Mouse (Mus musculus): ENCODE results near the gene Nipal4. TPM values are rescaled to one million over a fixed set of nuclear protein-coding genes. Genes with fewer than 3 reads are reported as not detected.

Nipal4 gene
- polyA plus RNA-seq, 2 experiments from 2014 or later: 0.27 TPM; not detected in 1

DNA sequence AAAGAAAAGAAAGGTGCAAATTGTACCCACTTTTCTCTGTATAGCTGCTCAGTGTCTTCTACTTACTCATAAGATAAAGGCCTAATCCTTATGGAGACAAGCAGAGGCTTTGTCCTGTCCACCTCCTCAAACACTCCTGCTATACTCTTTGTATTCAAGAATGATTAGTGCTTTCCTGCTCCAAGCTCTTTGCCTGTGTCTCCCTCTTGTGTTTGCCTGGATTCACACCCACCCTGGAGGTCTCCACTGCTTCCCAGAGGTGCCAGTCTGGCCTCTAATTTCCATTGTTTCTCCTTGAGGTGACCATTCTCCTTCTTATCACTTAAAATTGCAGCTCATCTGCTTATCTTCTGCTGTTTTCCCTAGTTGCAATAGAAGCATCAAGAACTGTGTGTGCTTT lies 8.8 kb downstream of the Nipal4 start:
- no peak for ATAC-seq

DNA sequence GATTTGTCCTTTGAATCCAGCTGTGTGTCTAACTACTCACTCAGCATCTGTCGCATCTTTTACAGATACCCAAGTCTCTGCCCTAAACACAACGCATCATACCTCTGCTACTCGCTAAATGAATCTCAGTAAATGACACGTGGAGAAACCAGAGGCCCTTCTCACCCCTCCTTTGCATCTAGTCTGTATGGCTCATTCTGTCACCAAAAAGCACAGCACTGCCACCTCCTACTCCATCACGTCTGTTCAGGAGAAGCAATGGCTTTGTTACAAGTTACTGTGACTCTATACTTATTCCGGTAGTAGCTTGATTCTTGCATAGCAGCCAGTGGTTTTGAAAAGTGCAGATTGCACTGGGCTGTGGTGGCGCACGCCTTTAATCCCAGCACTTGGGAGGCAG lies 9.4 kb downstream of the Nipal4 start:
- ATAC-seq: no peak

DNA sequence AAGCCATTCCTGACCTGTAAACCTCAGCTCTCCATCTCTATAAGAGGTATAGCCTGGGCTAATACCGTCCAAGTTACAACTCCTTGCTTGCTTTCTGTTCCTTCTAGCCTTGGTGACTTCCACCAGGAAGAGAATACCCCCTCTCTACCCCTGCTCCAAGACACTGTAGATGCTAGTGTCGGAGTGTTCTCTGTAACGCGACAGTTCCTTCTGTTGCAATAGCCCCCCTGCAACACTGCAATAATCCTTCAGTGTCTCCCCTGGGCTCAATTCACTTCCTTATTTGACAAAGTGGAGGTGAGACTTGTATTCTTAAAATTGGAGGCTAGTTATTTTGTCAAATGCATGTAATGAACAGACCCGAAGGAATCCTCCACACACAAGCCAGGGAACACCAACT lies 19.7 kb downstream of the Nipal4 start:
- ATAC-seq: no peak

DNA sequence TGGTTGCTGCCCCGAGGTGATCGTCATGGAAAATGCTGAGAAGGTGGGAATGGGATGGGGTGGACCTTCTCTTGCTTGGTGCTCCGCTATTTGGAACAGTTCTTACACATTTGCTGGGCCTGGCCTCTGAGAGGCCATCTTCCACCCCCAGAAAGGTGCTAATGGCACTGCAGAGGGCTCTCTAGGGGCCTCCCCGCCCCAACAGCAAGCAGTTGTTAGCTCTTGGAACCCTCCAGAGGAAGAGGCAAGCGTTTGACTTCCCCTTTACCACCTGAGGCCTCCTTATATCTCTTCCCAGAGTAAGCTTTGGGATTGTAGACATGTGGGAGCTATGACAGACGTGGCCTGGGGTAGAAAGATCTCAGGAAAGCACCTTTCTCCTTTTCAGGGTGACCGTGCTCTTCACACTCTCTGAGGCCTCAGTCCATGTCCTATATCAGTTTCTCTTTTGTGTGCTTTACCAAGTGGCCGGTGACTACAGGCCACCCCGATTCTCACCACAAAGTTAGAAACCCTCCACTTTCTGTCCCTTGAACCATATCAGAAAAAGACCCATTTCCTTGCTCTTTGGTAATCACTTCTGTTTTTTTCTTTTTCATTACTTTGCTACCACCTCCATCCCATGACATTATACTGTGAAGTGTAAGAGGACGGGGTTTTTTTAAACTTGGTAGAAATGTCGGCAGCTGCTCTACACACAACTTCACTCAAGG lies 21.0 kb downstream of the Nipal4 start:
- ATAC-seq: no peak

DNA sequence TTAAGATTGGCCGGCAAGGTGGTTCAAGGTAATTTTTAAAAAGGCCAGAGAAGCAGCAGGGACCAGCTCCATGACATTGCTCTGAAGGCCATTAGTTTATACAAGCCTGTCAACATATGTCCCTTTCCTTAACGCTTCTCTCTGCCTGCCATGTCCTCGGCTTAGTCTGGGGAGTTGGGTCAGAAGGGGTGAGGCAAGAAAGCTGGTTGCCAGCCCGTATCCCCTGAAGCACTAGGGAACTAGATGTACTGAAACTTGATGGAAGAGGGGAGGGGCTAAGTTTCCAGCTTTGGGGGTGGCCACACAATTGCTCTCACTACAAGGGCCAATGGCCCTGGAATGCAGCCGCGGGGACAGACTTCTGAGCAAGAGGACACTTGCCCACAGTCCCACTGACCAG lies 23.0 kb downstream of the Nipal4 start:
- no peak for ATAC-seq

DNA sequence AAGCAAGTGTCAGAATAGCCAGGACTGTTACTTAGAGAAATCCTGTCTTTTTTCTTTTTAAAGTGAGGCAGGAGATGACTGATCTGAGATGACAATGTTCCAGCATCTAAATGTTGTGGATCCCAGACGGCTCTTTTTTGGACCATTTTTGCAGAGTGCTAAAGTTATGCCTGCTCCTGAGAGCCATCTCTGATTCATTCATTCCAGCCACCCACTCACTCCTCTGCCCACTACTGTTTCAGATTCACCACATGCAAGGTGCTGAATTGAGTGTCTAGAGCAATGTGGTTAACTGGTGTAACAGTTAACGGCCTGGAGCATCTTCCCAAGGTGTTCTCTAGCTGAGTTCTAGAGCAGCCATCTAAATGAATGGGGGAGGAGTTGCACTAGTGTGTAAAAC lies 31.4 kb downstream of the Nipal4 start:
- peak; percentile 73 for ATAC-seq

DNA sequence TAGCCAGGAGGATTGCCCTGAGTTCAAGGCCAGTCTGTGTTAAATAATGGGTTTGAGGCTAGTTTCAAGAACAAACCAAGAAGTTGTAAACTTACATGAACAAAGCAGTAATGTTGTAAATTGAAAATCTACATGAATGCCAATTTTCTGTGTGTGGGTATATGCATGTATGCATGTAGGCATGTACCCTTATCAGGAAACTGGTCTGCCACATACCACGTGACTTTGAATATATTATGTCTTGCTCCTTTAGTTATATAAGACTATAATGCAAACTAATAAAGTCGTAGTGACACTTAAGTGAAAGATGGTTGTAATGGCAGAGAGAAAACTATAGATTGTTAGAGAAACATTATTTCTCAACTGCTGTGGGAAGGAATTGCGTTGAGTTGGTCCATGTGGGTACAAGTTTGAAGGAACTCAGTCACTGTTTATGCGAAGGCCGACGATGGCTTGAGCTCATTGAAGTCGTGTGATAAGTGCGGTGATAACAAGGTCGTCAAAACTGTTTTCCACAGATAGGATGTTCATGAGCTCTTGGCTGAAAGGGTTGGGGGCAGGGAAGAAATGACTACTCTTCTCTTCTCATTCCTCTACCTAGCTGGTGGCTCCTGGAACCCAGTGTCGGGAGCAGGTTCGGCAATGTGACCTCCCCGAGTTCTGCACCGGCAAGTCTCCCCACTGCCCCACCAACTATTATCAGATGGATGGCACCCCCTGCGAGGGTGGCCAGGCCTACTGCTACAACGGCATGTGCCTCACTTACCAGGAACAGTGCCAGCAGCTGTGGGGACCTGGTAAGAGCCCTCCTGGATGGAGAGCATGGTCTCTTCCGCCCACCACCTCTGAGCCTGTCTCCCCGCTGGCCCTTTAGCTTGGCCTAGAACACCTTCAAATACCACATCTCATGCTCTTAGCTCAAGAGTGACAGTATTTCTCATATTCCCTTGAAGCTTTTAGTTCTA lies 35.0 kb downstream of the Nipal4 start:
- ATAC-seq: no peak

DNA sequence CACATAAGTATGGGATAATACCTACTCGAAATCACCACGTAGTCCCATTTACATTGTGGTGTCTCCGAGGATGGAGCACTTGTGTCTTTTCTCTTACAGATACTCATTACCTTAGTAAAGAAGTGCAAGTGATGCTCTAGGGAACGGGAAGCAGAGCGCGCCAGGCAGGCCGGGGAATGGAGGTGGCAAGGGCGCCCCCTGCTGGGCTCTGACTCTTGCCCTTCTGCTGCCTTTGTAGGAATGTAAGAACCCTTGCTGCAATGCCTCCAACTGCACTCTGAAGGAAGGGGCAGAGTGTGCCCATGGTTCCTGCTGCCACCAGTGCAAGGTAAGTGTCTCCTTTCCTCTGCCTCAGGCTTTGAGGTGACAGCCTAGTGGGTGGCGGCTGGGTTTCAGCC lies 37.8 kb downstream of the Nipal4 start:
- peak; percentile 63 for ATAC-seq

DNA sequence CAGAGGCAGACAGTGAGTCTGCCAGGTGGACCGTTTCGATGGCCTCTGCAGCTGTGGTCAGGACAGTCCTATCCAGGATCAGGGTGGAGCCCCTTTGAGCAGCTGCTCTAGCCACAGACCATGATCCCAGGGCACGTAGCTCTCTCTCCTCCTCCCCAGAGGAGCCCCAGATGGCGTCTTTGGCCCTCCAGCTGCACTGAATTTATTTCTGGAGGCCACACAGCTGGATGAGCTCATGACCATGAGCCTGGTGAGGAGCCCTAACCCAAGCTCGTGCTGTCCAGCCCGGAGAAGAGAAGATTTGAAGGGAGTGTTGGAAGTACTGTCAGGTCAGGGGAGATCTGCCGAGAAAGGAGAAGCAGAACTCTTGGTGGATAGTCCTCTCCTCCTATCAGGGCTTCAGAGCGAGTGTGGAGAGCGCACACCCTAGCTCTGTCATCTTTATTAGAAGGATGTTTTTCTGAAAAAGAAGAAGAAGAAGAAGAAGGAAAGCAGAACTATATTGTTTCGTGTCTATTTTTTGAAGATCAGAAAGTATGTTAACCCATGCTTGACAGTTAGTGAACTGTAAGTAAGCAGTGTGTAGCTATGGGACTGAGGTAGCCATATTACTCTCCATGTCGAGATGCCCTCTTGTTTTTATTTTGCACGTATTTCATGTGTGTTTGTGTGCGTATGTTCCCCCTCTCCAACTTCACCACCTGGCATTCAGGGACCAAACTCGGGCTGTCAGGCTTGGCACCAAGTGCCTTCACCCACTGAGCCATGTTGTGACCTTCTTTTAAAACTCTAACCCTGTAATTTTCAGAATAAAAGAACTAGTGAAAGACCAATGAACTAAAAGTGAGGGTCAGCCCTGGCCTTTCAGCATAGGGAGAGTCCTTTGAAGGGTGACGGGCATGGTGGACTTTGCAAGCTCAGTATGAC lies 38.4 kb downstream of the Nipal4 start:
- ATAC-seq: no peak

DNA sequence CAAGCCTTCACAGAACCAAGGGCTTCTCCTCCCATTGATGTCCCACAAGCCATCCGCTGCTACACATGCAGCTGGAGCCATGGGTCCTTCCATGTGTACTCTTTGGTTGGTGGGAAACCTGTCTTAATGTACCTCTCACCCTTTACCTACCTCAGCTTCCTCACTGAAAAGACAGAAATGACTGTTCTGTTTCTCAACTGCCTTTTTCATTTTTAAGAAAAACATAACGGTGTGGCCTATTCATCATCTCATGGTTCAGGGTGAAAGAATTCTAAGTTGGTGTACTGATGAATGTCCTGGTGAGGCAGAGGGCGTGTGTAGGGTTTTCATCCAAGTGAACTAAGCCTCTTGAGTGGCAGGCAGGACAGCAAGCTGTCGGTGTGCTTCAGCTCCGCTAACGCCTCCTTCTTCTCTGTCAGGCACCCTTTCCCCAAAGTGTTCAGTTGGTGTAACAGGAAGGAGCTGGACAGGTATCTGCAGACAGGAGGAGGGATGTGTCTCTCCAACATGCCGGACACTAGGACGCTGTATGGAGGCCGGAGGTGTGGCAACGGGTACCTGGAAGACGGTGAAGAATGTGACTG lies 39.4 kb downstream of the Nipal4 start:
- ATAC-seq: peak; percentile 52

DNA sequence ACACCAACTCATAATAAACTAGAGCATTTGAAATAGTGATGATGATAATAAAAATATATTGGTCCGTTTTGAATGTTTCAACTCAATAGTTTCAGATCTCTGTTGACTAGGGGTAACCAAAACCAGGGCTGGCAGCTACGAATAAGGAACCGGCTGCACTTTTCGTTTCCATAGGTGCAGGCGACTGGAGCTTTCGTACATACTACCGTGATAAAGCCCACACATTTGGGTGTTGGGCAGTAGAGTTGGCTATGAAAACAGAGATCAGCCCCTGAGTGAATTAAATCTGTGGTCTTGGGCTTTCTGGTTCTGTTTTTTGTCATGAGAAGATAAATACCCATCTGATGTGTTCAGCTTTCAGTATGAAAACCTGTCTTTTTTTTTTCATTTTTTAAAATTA lies 40.0 kb downstream of the Nipal4 start:
- ATAC-seq: no peak

DNA sequence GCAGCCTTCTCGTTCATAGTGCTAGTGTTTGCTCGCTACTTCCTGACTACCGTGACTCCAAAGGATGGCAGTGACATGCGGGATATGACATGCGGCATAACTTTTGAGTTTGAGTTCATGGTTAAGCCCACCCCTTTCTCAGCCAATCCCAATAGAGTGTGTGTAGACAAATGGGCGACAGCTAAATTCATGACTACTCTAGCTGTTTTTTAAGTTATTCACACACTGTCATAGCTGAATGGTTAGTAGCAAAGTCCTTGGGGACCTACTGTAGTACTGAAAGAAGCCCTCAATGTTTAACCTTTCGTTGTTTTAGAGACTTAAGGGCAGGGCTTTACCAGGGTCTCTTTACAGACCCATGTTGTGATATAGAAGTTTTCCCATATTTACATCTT lies 40.5 kb downstream of the Nipal4 start:
- peak; percentile 16 for ATAC-seq

DNA sequence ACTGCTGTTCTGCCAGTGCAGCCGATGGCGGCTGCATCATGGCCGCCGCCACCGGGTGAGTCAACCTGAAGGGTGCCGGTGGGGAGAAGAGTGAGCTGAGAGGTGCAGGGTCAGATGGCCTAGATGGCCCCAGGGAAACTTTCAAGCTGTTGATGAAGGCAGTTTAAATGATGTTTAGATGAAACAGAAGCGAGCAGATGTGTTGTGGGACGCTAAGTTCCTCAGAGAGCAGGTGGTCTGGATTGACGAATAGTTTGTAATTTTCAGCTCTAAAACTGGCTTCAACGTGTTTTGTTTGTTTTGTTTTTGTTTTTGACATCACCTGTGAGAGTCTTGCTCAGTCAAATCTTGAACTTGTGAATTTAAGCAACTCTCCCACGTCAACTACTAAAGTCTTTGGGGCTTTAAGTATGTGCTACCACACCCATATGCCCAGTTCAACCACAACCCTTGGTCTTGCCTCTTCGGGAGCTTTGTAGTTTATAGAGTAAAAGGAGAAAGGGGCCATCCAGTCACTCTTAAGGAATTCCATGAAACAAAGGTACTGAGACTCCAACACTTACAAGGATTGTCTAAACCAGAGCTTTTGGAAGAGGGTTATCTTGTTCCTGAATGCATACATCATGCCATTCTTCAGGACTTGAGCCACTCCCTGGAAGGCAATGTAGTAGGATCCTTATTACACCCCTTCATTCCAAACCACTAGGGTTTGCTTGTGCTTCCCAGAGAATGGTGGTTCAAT lies 41.0 kb downstream of the Nipal4 start:
- ATAC-seq: no peak

DNA sequence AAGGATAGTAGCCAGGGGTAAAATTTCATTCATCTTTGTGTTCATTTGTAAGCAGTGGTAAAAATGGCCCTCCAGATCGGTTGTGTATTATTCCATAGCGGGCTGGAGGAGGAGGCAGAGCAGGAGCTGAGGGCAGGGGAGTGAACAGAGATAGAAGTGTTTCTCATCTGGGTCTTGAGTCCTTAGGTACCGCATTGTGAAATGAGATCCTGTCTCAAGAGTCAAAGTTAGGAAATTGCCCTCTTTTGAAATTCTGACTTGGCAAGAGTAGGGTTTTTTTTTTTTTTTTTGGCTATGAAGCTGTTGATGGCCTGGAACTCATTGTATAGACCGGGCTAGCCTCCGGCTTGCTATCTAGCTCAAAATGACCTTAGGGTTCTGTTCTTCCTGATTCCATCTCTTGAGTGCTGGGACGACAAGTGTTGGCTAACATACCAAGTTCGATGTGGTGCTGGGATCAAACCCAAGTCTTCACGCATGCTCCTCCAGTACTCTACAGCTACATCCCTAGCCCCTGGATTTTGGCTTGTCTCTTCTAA lies 42.9 kb downstream of the Nipal4 start:
- no peak for ATAC-seq

DNA sequence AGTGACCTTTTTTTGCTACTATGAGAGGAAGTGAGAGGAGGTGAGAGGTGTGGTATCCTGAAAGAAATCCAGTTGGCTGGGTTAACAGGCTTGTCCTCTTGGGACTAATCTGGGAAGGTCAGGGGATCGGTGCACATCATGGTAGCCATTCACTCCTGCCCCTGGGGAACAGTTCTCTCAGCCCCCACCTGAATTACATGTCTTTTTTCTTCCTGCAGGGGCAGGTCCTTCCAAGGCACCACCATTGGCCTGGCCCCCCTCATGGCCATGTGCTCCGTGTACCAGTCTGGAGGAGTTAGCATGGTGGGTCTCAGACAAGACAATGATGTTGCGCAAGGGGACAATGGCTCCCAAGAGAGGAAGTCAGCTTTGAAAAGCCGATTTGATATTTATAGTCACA lies 43.4 kb downstream of the Nipal4 start:
- ATAC-seq: no peak

DNA sequence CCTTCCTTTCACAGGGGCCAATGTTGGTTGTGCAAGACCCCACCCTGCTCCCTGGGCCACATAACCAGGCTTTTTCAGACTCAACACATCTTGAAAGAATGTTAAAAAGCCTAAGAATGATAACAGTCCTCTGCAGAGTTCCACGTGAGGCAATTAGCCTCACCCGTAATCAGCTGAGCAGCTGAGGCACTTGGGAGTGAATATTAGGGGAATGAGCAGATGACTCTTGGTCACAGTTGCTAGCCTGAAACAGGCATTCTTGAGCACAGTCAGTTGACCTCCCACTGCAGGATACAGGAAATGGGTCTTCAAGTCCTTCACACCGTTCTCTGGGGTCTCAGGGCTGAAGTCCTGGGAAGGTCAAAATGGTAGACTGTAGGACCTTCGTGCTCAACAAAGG lies 44.6 kb downstream of the Nipal4 start:
- ATAC-seq: no peak

DNA sequence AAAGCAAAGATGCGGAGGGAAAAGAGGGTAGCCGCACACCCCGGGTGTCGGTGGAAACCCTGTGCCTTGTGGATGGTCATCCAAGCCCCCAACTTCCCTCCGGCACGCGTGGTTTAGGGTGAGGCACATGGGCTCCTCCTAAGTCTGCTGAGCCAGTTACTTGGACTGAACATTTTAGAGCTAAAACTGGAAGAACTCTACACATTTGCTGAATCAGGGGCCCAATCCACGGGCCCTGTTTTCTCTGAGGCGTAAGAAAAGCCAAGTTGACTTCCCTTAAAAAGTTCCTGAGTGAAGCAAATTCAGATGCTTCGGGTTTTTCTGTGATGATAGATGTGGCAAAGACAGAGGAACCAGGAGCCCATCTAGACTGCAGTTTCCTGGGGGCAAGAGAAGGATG lies 46.2 kb downstream of the Nipal4 start:
- no peak for ATAC-seq

DNA sequence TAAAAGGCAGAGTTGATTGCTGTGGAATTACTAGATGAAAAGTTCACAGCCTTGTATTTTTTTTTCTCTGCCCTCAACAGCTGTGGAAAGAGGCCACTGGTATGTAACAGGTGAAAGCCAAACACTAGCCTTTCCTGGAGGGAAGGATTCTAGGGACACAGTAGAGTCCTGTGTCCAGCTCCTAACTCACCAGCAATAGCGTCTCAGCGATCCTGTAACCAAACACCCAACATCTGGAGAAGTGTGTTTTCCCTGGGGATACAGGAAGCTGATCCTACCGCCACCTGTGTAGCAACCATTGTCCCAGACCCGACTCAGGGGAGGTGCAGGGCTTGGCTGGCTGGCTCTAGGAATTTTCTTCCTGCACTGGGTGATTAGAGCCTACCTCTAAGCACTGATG lies 46.7 kb downstream of the Nipal4 start:
- no peak for ATAC-seq

DNA sequence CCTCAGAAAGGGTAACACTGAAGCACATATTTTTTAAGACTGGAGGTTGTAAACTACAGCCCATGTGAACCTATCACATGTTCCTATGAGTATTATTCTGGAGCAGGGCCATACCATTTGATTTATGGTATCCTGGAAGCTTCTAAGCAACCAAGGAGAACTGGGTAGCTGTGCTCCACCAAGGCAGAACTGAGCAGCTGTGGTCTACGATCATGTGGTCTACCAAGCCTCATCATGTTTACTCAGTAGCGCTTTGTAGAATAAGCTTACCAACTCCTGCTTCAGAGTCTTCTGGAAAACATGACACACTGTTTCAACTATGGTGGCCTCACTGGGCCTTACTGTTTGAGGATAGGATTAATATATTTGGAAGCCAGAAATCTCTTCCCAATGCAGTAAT lies 49.8 kb downstream of the Nipal4 start:
- peak; percentile 32 for ATAC-seq

DNA sequence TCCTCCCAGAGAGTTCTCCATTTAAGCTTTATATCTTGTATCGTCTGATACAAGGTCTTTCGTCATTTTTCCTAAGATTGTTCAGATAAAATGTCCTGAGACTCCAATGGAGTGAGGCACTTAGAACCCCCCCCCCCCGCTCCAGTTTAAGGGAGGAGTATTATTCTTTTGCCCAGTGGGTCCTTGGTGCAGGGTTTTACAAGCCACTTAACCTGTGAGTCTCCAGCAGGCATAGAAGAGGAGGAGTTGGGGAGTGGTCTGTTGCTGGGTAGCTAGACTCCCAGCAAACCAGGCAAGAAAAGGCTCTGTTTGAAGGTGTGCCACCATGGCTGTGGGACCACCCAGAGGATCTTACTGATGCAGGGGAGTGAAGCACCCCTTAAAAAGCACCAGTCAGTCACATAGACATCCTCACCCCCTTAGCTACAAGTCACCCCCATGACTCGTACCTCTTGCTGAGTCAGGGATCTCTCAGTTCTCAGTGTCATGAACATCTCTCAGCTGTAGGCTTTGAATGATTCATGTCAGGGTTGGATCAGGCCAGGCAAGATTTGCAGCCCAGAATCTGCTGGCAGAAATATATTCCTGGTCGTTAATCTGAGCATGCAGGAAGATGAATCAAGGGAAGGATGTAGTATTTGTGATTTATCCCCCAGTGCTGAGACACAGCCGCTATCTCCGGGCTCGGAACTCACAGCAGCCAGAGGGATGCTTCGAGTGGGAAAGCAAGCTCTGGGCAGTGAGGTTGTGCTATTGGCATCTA lies 50.7 kb downstream of the Nipal4 start:
- ATAC-seq: no peak

DNA sequence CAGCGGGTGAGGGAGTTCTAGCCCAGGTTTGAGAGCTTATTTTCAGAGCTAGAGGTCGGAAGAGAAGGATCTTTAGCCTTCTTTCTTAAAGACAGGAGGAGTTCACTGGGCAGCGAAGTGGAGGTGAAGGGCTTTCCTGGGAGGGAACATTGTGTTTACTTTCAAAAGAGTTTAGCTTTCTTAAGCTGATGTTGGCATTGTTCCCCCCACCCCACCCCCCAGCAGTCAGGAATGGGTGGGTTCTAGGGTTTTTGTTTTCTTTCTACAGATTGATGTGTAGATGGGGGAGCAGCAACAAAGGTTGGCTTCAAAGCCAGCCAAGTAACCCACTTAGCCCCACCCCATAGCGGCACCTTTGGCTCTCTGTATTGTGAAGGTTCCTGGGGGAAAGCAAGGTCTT lies 51.3 kb downstream of the Nipal4 start:
- ATAC-seq: no peak
